Mouse (Mus musculus): ENCODE data around the gene Nol4l.
A peak's percentile ranks its signal among the peaks of the same experiment; 100 is the strongest.

Nol4l gene

DNA sequence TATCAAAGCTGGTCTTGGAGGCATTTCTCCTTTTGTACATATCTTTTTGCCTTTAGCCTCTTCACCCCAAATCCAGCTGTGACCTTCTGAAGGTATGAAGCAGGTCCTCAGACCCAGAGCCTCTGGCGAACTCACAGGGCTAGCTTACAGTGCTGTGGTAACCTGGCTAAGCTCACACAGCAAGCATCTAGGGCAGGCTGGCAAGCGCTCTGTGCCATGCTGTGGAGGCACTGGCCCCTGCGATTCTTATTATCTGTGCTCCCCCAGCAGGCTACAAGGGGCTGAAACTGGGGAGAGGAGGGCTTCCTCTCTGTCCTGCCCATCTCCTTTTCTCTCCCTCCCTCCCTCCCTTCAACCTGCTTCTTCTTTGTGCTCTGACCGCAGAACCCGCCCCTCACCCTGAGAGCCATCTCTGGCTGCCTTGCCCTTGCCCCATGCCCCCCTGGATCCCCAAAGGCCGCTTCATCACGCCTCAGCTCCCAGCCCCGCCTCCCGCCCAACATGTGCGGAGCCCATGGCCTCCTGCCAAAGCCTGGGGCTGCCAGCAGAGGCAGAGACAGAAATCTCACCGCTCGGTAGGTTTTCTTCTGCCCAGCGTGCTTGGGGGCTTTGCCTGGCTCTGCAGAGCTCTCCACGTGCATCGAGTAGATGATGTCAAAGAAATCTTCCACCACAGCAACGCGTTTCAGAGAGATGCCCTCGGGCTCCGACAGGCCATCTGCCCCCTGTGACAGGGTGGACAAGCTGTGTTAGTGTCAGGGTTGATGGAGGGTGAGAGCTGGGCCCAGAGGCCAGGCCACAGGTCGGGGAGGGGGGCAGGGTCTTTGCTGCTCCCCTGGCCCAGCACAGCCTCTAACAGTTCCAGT is 46.4 kb downstream of the Nol4l start:
- no peak for DNase-seq (ENCODE audit: low read depth, low spot score)

DNA sequence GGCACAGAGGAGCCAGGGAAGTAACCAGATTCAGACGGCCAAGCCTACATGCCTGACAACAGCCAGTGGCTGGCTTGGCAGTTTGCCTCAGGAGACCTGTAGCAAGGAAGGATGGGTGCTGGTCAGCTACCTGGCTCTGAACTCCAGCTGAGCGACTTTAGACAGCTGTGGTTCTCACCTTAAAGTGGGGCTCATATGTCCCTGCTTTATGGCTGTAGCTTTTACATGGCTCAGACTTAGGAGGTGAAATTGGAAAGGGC is 48.0 kb downstream of the Nol4l start:
- DNase-seq (ENCODE audit: low read depth, low spot score) = no peak

DNA sequence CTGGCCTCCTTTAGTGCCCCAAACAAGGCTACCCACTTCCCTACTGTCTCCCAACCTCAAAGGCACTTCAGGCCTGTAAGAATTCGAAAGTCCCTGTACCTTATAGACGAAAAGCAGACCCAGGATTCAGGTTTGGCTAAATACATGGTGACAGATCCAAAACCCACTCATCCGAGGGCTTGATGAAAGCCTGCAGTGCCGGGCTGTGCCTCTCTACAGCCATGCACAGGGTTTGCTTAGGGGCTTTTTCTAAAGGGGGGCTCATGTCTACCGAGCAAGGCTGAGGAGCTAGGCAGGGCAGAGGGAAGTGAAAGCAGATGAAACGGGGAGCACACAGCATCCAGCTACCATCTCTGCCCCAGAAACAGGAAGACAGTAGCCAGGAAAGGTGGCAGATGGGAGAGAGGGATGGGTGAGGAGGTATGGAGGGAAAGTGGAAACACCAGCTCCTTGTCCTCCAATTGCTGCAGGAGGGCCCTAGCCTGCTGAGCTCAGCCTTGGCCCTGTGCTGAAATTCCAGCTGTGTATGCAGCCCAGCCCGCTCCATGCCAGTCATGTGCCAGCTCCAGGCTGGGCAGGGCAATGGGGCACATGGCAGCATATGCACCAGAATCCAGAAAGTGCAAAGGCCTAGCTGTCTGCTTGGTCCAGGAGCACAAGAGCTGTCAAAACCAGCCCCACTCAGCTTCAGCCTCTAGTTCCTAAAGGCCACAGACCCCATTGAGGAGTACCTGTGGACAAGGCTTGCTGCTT is 48.5 kb downstream of the Nol4l start:
- DNase-seq (ENCODE audit: low read depth, low spot score) = no peak

DNA sequence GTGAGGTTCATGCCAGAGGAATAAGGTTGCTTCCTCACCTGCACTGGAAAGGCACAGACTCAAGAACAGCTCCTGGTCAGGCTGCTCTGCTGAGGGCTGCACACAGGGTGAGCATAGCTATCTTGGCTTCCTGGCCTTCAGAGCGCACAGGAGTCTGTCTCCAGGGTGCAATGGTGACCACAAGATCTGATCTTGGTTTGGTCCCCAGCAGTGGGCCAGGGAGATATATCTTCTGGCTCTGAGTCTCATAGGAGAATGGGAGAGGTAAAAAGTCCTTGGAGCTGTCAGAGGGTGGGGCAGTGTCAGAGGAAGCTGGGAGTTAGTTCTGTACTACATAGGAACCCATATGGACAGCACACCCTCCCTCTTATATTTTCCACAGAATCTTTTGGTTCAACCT is 50.3 kb downstream of the Nol4l start:
- DNase-seq (ENCODE audit: low read depth, low spot score) = no peak

DNA sequence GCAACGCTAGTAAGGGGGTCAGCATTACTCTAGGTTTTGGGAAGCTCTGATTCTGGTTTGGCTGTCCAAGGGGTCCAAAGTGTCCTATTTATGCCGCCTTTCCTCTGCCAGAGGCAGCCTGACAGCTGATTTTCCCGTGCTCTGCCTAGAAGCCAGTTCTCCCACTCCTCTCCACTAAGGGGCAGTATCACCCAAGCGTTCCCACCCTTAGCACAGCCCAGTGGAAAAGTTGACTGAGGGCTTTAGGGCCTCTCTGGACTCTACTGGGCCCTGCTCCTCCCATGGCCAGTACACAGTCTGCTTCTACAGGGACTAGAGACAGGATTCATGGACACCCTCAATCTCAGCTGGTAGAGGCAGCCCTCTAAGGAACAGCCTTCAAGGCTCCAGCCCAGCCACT is 51.2 kb downstream of the Nol4l start:
- DNase-seq (ENCODE audit: low read depth, low spot score) = no peak

DNA sequence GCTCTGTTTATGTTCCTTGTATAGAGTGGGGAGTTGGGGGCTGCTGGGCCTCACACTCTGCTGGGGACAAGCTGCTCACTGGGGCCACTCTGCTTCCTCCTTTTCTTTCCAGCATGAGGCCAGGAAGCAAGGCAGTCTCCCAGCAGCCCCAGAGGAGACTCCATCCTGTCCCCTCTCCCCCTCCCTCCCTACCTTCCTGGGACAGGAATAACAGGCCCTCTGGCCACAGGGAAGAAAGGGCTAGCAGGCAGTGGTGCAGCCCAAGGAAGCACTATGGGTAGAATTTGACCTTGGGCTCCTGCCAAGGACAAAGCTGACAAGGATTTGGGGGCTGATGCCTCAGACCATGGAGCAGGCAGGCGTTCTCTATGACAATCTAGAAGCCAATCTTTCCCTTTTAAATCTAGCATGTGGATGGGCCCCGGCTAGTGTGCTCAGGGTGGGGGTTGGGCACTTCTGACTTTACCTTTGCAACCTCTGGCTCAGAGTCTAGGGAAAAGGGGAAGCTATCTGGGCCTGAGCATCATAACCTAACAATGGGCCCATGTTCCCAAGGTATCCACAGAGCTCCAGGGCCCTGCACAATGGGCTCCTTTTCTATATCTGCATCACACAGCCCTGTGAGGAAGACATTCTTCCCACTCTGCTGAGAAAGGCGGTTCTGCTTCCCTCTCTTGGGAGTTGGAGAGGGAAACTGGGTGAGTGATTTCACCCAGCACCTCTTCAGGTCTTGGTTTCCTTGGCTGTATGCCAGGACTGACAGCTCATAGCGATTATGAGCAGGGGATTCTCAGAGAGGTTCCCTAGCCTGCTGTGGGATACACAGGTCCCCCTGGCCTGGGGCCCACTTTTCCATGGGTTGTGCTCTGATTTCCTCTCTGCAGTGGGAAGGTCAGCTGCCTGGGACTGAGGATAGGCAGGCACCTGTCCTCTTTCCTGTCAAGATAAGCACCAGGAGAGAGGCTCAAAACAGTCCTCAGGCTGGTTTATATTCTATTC is 54.4 kb downstream of the Nol4l start:
- no peak for DNase-seq (ENCODE audit: low read depth, low spot score)

DNA sequence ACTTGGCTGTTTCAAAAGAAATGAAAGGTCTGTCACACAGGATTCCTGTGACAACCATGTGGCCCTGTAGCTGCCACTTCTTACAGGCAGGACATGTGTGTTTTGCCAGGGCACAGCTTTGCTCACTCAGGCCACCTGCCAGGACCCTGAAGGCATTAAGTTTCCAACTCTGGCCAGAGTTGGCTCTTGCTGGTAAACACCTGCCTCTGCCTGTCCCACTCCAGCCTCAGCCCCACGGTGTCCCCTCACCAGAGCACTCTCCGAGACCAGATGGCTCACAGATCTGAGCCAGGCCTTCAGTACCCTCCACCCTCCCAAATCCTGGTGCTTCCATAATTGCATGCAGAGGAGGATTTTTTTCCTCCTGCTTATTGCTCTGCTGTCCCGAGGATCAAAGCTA is 58.8 kb downstream of the Nol4l start:
- DNase-seq (ENCODE audit: low read depth, low spot score) = no peak

DNA sequence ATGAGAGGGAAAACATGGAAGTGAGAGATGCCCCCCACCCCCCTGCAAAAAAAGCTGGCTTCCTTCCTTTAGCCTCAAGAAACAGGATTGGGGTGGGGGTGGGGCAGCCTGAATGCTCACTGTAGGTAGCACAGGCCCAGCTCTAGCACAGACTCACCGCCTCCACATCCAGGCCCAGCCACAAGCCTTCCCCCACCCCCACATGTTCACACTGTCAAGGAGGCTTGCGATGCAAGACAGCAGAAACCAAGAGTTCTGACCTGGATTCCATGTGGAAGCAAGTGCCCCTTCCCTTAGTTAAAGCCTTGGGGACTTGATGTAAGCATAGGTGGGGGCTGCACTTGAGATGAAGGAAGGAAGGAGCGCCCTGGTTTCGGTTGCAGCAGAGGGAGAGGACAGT is 60.0 kb downstream of the Nol4l start:
- DNase-seq (ENCODE audit: low read depth, low spot score) = peak; percentile 70

DNA sequence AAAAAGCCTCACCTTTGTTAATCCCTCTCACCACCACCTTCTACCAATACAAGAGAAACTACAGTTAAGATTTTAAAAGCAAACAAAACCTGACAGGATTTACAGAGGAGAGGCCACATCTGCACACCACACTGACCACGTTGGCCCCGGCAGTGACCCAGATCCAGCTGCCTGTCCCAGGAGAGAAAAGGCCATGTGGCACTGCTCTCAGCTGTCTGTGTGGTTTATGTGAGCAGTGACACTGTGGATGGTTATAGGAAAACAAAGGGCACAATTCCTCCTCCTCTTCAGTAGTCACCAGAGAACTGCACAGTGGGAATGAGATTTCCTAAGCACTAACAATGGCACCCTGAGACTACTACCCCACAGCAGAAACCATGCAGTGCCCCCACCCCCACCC is 60.5 kb downstream of the Nol4l start:
- DNase-seq (ENCODE audit: low read depth, low spot score) = no peak

DNA sequence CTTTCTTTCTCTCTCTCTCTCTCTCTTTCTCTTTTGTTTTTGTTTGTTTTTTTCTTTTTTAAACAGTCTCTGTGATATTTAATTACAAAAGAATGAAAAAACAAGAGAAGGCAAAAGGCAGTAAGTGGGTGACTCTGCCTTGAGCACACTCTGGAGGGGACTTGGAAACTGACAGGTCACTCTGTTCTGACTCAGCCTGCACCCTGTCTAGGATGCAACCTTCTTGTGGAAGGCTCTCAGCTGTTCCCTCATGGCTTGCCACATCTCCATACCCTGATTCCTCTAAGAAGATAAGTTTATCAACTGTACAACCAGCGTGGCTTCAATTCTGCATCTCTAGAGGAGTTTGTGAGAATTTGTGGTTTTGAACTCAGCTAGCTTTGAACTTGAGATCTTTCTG is 62.4 kb downstream of the Nol4l start:
- DNase-seq (ENCODE audit: low read depth, low spot score) = no peak

DNA sequence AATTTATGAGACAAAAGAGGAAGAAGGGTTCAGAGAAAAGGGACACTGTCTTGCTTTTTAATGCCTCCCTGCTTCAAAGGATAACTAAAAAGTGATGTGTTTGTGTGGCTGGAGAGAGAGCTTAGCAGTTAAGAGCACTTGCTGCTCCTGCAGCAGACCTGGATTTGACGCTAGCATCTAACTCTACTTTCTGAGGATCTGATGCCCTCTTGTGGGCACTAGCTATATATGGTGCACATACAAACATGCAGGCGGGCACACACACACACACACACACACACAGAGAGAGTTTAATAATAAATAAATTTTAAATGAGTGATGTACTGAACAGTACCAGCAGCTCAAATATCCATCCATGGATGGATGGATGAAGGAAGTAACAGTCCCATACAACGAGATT is 66.5 kb downstream of the Nol4l start:
- DNase-seq (ENCODE audit: low read depth, low spot score) = no peak

DNA sequence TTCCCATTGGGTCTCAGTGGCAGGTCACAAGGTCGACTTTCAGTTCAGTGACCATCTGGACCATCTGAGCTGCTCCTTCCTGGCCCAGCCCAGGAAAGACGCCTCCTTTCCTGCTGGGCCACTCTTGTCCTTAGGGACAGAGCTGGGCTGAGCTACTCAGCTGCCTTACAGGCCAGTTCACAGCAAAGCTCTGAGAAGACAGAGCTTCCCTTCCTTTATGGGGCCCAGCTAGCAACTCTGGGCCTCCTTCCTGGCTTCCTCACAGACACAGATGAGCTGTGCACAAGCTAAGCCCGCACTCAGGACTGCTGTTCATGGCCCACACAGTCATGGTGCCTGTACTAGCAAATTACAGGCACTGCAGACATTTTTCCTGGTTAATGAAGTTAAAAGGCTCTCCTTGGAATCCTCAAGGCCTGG is 71.7 kb downstream of the Nol4l start:
- no peak for DNase-seq (ENCODE audit: low read depth, low spot score)

DNA sequence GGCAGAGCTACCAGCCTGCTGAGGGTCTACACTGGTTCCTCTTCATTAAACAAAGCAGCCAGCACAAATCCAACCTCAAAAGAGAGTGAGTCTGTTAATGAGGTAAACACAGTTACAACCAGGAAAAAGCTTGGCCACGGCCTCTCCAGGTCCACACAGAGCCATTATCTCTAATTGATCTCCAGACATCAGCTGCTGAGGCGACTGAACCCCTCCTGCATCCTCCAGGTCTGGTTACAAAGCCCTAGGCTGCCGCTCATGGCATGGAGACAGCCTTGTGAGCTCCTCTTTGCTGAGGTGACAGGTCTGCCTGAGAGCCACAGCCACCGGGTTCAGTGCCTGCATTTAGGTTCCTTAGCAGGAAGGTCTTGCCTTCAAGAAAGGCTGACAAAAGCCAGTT is 72.3 kb downstream of the Nol4l start:
- no peak for DNase-seq (ENCODE audit: low read depth, low spot score)

DNA sequence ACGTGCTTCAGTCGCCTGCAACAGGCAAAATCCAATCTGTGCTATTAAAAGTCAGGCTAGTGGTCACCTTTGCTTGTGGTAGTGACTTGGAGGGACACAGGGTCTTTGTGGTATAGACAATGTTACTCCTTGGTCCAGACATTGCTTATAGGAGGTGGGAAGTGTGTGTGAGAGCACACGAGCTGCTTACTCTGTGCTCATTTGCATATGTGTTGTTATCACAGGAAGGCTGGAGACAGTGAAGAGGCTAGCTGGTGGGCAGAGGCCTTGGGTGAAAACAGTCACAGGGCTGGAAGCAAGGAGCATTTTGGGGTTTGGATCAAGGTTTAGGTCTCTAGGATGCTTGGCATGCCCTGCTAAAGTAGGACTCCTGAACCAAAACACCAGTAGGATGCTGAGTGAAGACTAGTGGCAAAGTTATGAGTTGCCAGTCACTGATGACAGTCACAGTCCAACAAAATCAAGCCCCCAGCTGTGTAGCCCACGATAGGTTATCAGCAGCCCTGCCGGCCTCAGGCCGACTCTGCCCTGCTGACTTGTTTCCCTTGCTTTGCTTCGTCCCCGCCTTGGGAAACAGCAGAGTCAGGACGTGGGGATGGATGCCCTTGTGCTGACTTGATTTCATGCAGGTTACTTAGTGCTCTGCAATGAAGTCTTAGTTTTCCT is 74.8 kb downstream of the Nol4l start:
- no peak for DNase-seq (ENCODE audit: low read depth, low spot score)

DNA sequence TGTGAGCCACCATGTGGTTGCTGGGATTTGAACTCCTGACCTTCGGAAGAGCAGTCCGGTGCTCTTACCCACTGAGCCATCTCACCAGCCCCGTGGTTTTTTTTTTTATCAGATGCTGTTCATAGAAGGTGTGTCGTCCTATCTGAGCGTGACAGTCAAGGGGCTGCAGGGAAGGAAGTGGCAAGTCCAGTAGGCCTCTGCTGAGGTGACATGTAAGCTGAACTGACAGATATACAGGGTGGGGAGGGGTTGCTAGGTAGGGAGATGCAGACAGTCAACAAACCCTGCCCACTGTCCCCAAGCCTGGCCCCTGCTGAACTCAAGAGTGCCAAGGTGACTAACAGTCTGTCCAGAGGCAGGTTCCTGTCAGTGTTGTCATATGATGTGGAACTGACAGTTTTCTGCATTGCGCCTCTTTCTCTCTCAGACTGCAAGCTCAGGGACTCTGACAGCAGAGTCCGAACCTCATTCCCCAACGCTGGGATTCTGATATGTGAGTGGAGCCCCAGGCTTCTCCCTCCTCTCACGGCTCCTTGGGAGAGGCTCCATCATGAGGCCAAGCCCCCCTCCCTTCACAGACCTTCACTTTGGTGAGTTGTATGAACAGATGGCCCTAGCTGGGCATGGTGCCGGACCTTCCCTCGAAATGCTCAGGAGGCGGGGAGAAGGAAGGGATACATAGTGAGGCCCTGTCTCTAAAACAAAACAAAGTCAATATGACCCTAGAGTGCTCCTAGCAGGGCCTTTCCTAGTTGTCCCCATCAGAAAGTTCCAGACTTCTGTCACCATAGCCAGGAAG is 75.6 kb downstream of the Nol4l start:
- no peak for DNase-seq (ENCODE audit: low read depth, low spot score)

DNA sequence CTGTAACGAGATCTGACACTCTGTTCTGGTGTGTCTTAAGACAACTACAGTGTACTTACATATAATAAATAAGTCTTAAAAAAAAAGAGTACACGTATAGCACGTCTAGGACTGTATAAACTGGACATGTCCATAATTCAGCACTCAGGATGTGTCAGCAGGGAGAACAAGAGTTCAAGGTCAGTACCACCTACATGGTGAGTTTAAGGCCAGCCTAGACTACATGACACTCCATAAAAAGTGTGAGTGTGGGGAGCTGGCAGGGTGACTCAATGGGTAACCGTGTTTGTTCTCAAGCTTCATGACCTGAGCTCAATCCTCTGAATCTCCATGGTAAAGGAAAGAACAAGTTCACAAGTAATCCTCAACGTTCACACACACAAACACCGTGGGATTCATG is 81.3 kb downstream of the Nol4l start:
- no peak for DNase-seq (ENCODE audit: low read depth, low spot score)

DNA sequence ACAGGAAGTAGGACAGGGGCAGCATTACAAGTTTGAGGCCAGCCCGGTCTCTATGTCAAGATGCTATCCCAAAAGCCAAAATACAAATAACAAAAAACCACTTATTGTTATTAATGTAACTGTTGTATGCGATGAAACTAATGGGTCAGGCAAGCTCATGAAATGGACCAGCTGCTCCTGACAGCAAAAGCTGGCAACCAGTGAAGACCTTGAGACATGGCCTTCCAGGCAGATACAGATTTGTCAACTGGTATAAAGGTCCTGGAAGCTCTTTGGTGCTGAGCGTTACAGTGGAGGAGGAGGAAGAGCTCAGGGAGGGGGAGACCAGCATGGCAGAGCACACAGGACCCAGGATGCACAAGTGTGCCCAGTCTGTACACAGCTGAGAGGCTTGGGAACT is 82.1 kb downstream of the Nol4l start:
- DNase-seq (ENCODE audit: low read depth, low spot score) = no peak

DNA sequence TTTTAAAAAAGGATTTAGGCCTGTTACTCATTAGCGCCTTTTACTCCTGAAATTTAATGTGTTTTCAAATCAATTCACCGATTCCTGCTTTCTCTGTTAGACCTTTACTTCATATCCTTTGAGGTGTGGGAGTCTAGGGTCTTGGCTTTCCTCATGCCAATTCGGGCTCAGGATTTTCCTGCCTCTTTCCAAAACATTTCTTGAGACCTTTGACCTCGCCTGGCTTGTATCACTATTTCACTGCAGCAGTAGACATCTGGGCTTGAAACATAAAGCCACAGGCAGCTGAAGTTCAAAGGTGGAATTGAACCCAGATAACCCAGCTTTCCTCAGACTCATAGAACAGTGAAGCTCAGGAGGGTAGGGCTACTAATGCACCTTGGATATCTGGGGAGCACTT is 83.3 kb downstream of the Nol4l start:
- DNase-seq (ENCODE audit: low read depth, low spot score) = no peak

DNA sequence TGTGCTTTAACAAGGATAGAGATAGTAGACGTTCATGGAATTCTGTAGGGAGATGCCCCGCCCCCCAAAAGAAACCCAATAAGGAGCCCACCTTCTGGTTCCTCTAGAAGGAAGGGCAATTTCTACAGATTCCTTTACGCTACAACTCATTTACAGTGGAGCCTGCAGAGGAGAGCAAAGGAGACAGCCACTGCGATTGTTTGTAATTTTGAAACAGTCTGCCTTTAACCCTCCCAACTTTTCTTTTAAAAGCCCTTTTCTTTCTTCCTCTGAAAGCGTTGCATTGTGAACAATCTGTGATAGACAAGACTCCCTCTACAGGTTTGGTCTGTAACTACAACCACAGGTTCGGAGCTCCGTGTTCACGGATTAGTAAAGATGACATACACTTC is 83.8 kb downstream of the Nol4l start:
- DNase-seq (ENCODE audit: low read depth, low spot score) = peak; percentile 51

DNA sequence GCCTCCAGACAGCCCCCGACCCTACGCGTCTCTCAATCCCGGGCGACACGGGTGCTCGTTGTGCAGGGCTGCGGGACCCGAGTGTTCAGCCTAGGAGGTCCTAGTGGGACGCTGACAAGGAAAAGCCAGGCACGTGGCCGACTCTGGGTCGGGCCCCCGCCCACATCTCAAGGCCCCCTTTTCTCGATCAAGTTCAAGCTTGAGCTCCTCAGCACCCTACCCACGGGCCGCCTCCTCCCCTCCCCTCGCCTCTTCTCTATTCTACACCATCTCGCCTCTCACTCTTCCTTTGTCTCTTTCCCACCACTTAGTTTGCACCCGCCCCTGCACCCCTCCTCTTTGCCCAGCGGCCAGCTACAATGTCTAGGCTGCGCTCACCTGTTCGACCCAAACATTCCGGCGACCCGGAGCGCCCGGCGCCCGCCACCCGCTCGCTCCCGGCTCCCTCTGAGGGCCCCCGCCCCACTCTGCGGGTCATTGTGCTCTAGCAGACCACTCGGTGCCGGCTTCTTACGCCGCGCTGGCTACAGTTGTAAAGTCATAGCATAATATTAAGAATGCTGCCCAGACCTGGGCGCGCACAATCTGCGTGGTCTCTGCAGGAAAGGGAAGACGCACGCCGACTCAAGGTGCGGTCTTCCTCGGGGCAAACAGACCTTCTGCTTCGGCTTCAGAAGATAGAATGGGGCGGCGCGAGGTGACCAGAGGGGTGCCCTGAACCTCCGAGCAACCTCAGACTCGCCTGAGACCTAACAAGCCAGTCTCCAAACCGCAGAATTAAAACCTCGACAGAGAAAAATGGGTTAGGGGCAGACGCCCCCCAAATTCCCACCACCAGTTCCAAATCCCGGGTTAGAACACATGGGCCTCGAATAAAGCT is 84.4 kb downstream of the Nol4l start:
- no peak for DNase-seq (ENCODE audit: low read depth, low spot score)

All from telencephalon, adult 2 months (tissue).